Mouse (Mus musculus) hematopoietic multipotent progenitor cell, adult 10-12 weeks (in vitro differentiated cells): ENCODE results near the gene Tmem30b. TPM values are rescaled to one million over a fixed set of nuclear protein-coding genes. Genes with fewer than 3 reads are reported as not detected.

Source experiments
- polyA plus RNA-seq: library from polyadenylated mRNA; stranded (reverse); fragments of >175 nt; gene quantifications from 2 replicates; pipeline ENCODE4 v1.2.3, GENCODE M21; 2012; ENCODE audit warnings: low replicate concordance

Gene Tmem30b
- polyA plus RNA-seq = 0.07 and 0.15 TPM in 2 replicates

DNA sequence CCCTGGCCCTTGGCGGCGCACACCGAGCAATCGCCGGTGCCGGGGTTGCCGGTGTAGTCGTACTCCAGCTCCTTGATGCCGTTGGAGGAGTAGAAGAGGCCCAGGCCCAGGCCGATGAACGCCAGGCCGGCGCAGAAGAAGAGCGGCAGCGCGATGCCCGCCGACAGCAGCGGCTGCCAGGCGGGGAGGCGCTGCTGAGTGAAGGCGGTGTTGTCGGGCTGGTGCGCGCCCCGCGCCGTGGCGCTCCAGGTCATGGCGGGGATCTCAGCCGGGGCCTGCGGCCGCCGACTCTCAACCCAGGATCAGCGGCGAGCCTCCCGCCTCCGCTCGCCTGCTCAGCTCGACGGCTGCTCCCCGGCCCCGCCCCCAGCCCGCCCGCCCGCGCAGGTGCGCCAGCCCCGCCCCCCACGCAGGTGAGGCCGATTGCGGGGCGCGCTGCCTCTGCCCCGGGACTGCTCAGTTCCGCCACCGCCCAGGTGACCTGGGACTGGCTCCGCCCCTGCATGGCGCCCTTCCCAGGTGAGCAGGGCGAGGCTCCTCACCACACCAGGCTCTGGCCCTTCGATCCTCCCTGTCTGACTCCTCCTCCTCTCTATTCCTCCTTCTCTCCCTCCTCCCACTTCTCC, at the start of gene Tmem30b:
Tmem30b (minus strand) TSS at position 307 of the 626 bp plus-strand sequence.

DNA sequence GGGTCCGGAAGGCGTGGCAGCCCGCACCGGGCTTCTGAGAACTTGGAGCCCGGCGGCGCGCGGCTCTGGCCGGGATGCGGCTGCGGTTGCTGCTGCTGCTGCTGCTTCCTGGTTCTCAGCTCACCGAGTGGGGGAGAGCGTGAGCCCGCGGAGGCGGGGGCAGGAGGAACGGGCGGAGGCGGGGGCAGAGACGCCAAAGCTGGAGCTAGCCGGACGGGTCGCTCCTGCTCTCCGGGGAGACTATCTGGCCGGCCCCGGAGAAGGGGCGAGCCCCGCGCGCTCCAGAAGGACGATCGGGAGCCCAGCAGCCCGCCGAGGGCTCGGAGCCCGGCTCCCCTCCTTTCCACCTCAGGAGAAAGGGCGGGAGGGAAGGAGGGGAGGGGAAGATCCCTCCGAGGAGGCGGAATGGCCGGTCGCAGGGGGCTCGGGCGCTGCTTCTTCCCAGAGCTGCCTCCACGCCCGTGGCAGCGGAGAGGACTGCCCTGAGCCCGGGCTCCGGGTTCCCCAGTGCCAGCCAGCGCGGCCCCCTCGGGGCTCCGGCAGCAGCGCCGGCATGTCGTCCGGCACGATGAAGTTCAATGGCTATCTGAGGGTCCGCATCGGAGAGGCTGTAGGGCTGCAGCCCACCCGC, 38.5 kb upstream of the Tmem30b start, which contains the start of gene Prkch:
Prkch (plus strand) TSS at position 187 of the 631 bp plus-strand sequence.

Other genes with a start within 250 kb of the Tmem30b start
- gene Prkch, start 38.4 kb upstream of the Tmem30b start, polyA plus RNA-seq = 18.2 and 34.2 TPM in 2 replicates